Mouse (Mus musculus) activated CD4-positive, CD25-positive, alpha-beta regulatory T cell, adult 4 months (primary cell): ENCODE results near the gene Fancg. TPM values are rescaled to one million over a fixed set of nuclear protein-coding genes. Genes with fewer than 3 reads are reported as not detected.
A peak's percentile ranks its signal among the peaks of the same experiment; 100 is the strongest.

ENCODE experiments used
- ATAC-seq: one replicate; pipeline ENCODE4 v1.8.0; 2017
- polyA plus RNA-seq, 2 experiments: library from polyadenylated mRNA; unstranded; fragments of 100-300 nt; shearing (Covaris generic); gene quantifications; one replicate each; pipeline ENCODE4 v1.2.1; 2017

Gene Fancg
- polyA plus RNA-seq, 2 experiments from 2014 or later, result 16.5 to 27.4 TPM

- ATAC-seq, result no peak
These were observed 22.2 kb upstream of the Fancg start for GRCm38 (mm10) chr4:43032501-43032900.

- peak; percentile 91 for ATAC-seq
These were observed 21.1 kb upstream of the Fancg start, which contains the start of gene Stoml2 for GRCm38 (mm10) chr4:43031237-43031995. Stoml2 (minus strand) TSS chr4:43031710.

- peak; percentile 41 for ATAC-seq
These were observed 20.5 kb upstream of the Fancg start for GRCm38 (mm10) chr4:43030780-43031230.

GRCm38 (mm10) chr4:43030352-43030751 lies 20.0 kb upstream of the Fancg start:
- ATAC-seq, result no peak

DNA sequence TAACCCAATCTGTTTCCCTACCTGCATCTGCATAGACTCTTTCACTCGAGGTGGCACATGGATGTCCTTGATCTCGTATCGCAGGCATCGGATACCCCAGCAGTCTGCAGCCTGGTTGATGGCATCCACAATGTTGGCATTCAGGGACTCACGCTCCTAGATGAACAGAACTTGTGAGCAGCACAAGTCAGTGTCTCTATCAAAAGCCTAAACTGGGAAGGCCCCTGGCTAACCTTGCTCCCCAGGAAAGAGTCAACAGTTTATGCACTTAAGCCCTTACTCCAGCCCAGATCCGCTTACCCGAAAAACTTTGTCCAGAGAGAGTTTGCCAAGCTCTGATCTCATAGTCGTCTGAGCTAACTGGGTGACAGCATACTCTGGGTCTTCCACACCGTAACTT lies 19.4 kb upstream of the Fancg start:
- no peak for ATAC-seq

GRCm38 (mm10) chr4:43029121-43029520 lies 18.8 kb upstream of the Fancg start:
- no peak for ATAC-seq

- ATAC-seq, result peak; percentile 93
These were observed 15.0 kb upstream of the Fancg start, which contains the start of gene Pigo for GRCm38 (mm10) chr4:43025084-43025960. Pigo (minus strand) TSS chr4:43025819.

GRCm38 (mm10) chr4:43024673-43025072 lies 14.4 kb upstream of the Fancg start:
- no peak for ATAC-seq

DNA sequence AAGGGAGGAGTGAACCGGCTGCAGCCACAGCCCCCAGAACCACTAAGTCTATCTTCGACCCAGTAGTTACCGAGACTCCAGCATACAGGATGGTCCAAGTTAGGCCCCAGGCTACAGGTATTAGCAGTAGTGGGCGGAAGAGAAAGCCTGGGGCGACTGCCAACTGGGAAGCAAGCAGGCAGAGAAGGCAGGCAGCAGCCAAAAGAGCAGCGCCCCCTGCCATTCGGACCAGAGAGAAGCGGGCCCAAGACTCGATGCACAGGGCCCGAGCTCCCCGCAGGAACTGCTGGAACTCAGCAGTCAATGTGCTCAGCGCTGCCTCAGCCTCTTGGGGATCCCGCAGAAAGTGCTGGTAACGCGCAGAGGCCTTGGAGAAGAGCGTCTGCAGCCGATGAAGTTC lies 11.0 kb upstream of the Fancg start:
- ATAC-seq, result no peak

DNA sequence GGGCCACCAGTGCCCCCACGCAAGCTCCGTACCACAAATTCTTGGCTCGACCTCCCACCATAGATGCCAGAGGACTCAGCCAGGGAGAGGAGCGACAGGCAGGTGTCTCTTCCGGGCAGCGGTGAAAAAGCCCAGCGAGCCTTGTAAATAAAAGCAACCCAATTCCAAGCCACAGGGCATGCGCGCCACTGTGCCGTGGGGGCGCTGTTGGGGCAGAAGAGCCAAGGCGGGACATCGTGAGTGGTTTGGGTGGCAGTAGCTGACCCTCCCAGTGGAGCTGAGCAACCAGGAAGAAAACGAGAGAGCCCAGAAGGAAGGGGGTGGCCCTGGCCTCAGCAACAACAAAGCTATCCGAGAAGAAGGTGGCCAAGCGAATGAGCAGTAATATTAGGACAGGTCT lies 10.6 kb upstream of the Fancg start:
- ATAC-seq, result no peak

DNA sequence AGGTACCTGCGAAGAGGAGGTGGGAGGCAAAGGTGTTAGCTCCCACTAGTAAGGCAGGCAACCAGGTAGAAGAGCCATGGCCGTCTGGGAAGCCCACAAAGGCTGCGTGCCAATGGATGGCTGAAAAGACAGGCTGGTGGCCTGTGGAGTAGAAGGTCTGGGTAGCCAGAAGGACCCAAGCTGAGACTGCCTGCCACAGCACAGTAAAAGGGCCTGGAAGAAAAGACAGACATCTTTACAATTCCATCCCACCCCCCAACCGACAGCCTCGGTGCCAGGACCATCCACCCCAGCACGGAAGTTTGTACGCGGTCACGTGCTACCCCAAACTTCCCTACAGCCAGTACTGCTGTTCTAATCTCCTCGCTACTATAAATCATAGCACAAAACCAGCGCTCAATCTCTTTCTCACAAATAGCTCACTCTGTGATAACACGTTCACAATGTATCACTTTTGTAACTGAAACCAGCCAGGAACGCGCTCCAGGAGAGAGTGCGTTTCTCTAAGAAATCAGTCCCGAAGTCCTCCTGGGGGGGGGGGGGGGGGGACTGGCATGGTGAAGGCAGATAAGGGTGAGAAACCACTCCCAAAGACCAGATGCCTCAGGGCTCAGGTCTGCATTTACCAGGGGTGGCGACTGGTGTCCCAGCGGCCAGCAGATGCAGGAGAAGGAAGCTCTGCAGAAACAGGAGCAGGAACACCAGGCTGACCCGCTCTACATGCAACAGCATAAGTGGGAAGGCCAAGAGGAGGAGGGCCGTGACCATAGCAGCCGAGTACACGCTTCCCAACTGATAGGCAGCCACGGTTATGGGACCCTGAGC lies 9.5 kb upstream of the Fancg start:
- no peak for ATAC-seq

GRCm38 (mm10) chr4:43019176-43019575 lies 8.9 kb upstream of the Fancg start:
- ATAC-seq, result no peak

DNA sequence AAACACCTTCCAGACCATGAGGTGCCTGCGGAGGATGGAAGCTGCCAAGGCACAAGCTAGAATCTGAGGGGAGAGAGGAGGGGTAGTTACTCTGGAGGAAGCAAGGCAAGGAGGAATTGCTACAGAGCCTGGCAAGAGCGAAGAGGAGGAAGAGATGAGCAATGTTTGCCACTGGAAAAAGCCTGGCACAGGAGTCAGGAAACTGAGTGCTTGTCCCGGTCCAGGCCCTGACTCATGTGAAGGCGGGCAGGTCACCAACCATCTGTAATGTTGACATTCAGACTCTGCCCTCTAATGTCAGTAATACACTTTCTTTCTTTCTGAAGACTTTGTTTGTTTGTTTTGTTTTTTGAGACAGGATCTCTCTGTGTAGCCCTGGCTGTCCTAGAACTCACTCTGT lies 7.8 kb upstream of the Fancg start:
- no peak for ATAC-seq

GRCm38 (mm10) chr4:43012091-43012490 lies 1.8 kb upstream of the Fancg start:
- ATAC-seq, result no peak

DNA sequence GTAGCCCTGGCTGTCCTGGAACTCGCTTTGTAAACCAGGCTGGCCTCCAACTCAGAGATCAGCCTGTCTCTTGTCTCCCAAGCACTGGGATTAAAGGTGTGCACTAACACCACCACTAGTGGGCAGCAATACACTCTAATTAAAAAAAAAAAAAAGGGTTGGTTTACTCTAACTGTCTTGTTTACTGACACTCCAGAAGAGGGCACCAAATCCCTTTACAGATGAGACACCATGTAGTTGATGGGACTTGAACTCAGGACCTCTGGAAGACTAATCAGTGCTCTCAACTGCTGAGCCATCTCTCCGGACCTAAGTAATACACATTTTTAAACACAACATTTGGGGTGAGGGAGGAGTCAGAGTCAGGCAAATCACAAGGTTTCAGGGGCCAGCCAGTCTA lies 4.5 kb downstream of the Fancg start:
- peak; percentile 53 for ATAC-seq

- ATAC-seq, result no peak
These were observed 5.4 kb downstream of the Fancg start for GRCm38 (mm10) chr4:43004951-43005350.

GRCm38 (mm10) chr4:43002756-43003439 lies 7.4 kb downstream of the Fancg start:
- no peak for ATAC-seq

GRCm38 (mm10) chr4:43001272-43001671 lies 9.0 kb downstream of the Fancg start:
- no peak for ATAC-seq

GRCm38 (mm10) chr4:43000141-43000986 lies 9.9 kb downstream of the Fancg start, which contains the start of gene Vcp:
Vcp (minus strand) TSS chr4:43000507.
- ATAC-seq, result peak; percentile 95

- ATAC-seq, result peak; percentile 7
These were observed 10.7 kb downstream of the Fancg start for GRCm38 (mm10) chr4:42999451-43000140.
